ENCODE assay signal across 22 mouse cellular contexts in the genomic region with DNA sequence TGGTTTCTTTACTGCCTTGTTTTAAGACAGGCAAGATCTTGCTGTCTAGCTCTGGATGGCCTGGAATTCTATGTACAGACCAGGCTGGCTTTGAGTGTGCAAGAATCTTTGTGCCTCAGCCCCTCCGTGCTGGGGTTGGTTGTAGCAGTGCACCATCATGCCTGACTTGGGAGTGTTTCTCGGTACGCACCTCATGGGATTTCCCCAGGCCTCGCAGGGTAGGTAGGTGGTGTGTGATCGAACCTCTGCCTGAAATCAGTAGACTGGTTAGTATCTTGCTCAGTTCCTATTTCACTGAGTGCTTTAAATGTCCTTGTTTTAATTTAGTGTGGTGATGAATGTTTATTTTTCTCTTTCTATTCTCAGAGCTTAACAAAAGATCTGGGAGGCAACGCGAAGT. TPM values are rescaled to one million over a fixed set of nuclear protein-coding genes. Genes with fewer than 3 reads are reported as not detected.
DNase-seq lines count a peak whose midpoint lies in the region; ATAC-seq and TF ChIP-seq lines count a peak whose summit lies in the region.
"Had no signal": no experiment of that assay in that cellular context is flagged by ENCODE, and none has a peak within 500 bp of the region (broad histone marks: within the 10 kb centered on the region; RNA-seq: fewer than 3 reads in every experiment).

No protein-coding gene starts in this region.

- no peaks in the 10 kb centered on the region for H3K9me3 ChIP-seq in forebrain, embryonic 12.5 days
- H3K9me3 ChIP-seq in forebrain, embryonic 14.5 days (replicated peaks; ENCODE audit: control insufficient read depth, low read length): no peaks in the 10 kb centered on the region
- H3K9me3 ChIP-seq in CH12.LX (replicated peaks; ENCODE audit: low read length): no peaks in the 10 kb centered on the region
- H3K9me3 ChIP-seq: embryonic facial prominence, embryonic 10.5 days; embryonic facial prominence, embryonic 12.5 days; forebrain, embryonic 10.5 days; forebrain, embryonic 13.5 days had no signal

- no peak for TF ChIP-seq CTCF in CH12.LX (conservative IDR thresholded peaks at IDR 0.05 in 1 of 2, IDR thresholded peaks at IDR 0.05 in 1 of 2; ENCODE audit: low read depth in 2 of 2, low read length in 2 of 2)
- TF ChIP-seq CTCF in embryonic fibroblast, embryonic 13.5 days (IDR thresholded peaks at IDR 0.05; ENCODE audit: borderline replicate concordance, insufficient read depth, low read length): no peak
- TF ChIP-seq CTCF in thymus, adult 2 months (IDR thresholded peaks at IDR 0.05; ENCODE audit: borderline replicate concordance, control insufficient read depth, extremely low read depth, insufficient read depth, low read length, poor library complexity): no peak

- no peaks in the 10 kb centered on the region; the same call in 1 of the 2 replicates for H3K4me1 ChIP-seq in forebrain, embryonic 12.5 days
- H3K4me1 ChIP-seq in forebrain, embryonic 14.5 days (ENCODE audit: control insufficient read depth, insufficient read depth, low read length): no peaks in the 10 kb centered on the region
- H3K4me1 ChIP-seq in CH12.LX (ENCODE audit: control insufficient read depth in 1 of 2, insufficient read depth in 2 of 2): peaks cover 15 to 52% of the 10 kb centered on the region in 2 experiments
- no peaks in the 10 kb centered on the region for H3K4me1 ChIP-seq in embryonic fibroblast, embryonic 13.5 days (ENCODE audit: control insufficient read depth, insufficient read depth, low read length)
- no peaks in the 10 kb centered on the region for H3K4me1 ChIP-seq in thymus, adult 2 months (replicated peaks; ENCODE audit: control insufficient read depth, insufficient read depth, low read length)
- H3K4me1 ChIP-seq: embryonic facial prominence, embryonic 10.5 days; embryonic facial prominence, embryonic 12.5 days; forebrain, embryonic 13.5 days had no signal

- no peaks in the 10 kb centered on the region for H3K27me3 ChIP-seq in forebrain, embryonic 12.5 days
- no peaks in the 10 kb centered on the region for H3K27me3 ChIP-seq in forebrain, embryonic 14.5 days (replicated peaks; ENCODE audit: control insufficient read depth, insufficient read depth, low read length)
- H3K27me3 ChIP-seq in CH12.LX (replicated peaks): no peaks in the 10 kb centered on the region
- H3K27me3 ChIP-seq in thymus, adult 2 months (ENCODE audit: control insufficient read depth, insufficient read depth, low read length): no peaks in the 10 kb centered on the region
- H3K27me3 ChIP-seq: embryonic facial prominence, embryonic 12.5 days; forebrain, embryonic 13.5 days had no signal

- peak overlapping the region; percentile 7; the same call in 1 of the 2 replicates for H3K9ac ChIP-seq in forebrain, embryonic 12.5 days
- H3K9ac ChIP-seq in forebrain, embryonic 14.5 days (ENCODE audit: low read length): no peak overlapping the region
- no peak overlapping the region for H3K9ac ChIP-seq in CH12.LX (ENCODE audit: insufficient read depth, low read depth)
- H3K9ac ChIP-seq: embryonic facial prominence, embryonic 12.5 days; forebrain, embryonic 13.5 days had no signal

- dilution Hi-C loops in CH12.LX (cut with MboI; ENCODE audit: extremely low pct_ligation_motif_present, extremely low pct_unique_long_range_greater_than_20kb, low sequenced_read_pairs): no loop called here

- TF ChIP-seq RAD21 in CH12.LX (IDR thresholded peaks at IDR 0.05; ENCODE audit: low read depth, low read length): no peak

- no peak for DNase-seq in forebrain, embryonic 14.5 days (ENCODE audit: low spot score)
- DNase-seq in CH12.LX (ENCODE audit: extremely low read depth): peak; percentile 74
- DNase-seq in gastrocnemius, postnatal 25 days: no peak
- no peak for DNase-seq in thymus, adult 2 months
- DNase-seq: adrenal gland, adult 2 months; adrenal gland, postnatal 10 days; adrenal gland, postnatal 25 days; B cell, adult 2 months; cerebellum, adult 11-12 months; cerebellum, adult 2 months; cerebellum, adult 9-10 months; cerebellum, postnatal 10 days; cerebellum, postnatal 25 days had no signal

- ATAC-seq in forebrain, embryonic 12.5 days (ENCODE audit: low FRiP score): no peak
- no peak for ATAC-seq in forebrain, embryonic 14.5 days
- ATAC-seq: CD4-positive, CD25-positive, alpha-beta regulatory T cell, adult 4 months; forebrain, embryonic 13.5 days; forebrain, embryonic 16.5 days had no signal

- no peak for TF ChIP-seq EP300 in CH12.LX (IDR thresholded peaks at IDR 0.05; ENCODE audit: low read length)

- H3K4me2 ChIP-seq in forebrain, embryonic 12.5 days: no peak overlapping the region
- H3K4me2 ChIP-seq in forebrain, embryonic 14.5 days (ENCODE audit: low read length): no peak overlapping the region
- peak overlapping the region; percentile 41 for H3K4me2 ChIP-seq in CH12.LX (ENCODE audit: insufficient read depth, low read depth, poor library complexity, severe bottlenecking)
- H3K4me2 ChIP-seq: embryonic facial prominence, embryonic 12.5 days; forebrain, embryonic 13.5 days had no signal

- H3K79me2 ChIP-seq in CH12.LX (replicated peaks; ENCODE audit: control insufficient read depth, extremely low read depth, insufficient read depth, poor library complexity, severe bottlenecking): no peaks in the 10 kb centered on the region; the same call in 1 of the 2 replicates

- H3K36me3 ChIP-seq in forebrain, embryonic 12.5 days (replicated peaks): peaks cover 73% of the 10 kb centered on the region
- H3K36me3 ChIP-seq in forebrain, embryonic 14.5 days (ENCODE audit: control insufficient read depth, insufficient read depth, low read length): peaks cover 68% of the 10 kb centered on the region
- H3K36me3 ChIP-seq in CH12.LX (replicated peaks in 1 of 2; ENCODE audit: control insufficient read depth in 1 of 2, insufficient read depth in 1 of 2, low read length in 1 of 2): peaks cover 47 to 90% of the 10 kb centered on the region in 2 experiments
- peaks cover 50% of the 10 kb centered on the region for H3K36me3 ChIP-seq in thymus, adult 2 months (ENCODE audit: control insufficient read depth, insufficient read depth, low read length)

- WGBS in forebrain, embryonic 12.5 days: 66% methylated on average over 7 of the region's 7 CpGs
- 55% methylated on average over 7 of the region's 7 CpGs for WGBS in forebrain, embryonic 14.5 days
- WGBS in thymus, adult 2 months: 95% methylated on average over 7 of the region's 7 CpGs

- H3K27ac ChIP-seq in forebrain, embryonic 12.5 days: no peak overlapping the region
- H3K27ac ChIP-seq in forebrain, embryonic 14.5 days (ENCODE audit: low read depth, low read length): no peak overlapping the region
- peak overlapping the region; percentile 71 for H3K27ac ChIP-seq in CH12.LX (ENCODE audit: insufficient read depth, low read depth)
- peak overlapping the region; percentile 77 for H3K27ac ChIP-seq in embryonic fibroblast, embryonic 13.5 days (ENCODE audit: insufficient read depth, low read length)
- no peak overlapping the region for H3K27ac ChIP-seq in thymus, adult 2 months (ENCODE audit: control insufficient read depth, insufficient read depth, low read length)
- H3K27ac ChIP-seq: embryonic facial prominence, embryonic 10.5 days; embryonic facial prominence, embryonic 12.5 days; forebrain, embryonic 10.5 days; forebrain, embryonic 13.5 days had no signal

- TF ChIP-seq POLR2A in CH12.LX (IDR thresholded peaks at IDR 0.05; ENCODE audit: low read depth, low read length): no peak
- TF ChIP-seq POLR2A in embryonic fibroblast, embryonic 13.5 days (IDR thresholded peaks at IDR 0.05; ENCODE audit: low read depth, low read length): no peak
- TF ChIP-seq POLR2A in thymus, adult 2 months (IDR thresholded peaks at IDR 0.05; ENCODE audit: control insufficient read depth, extremely low read depth, insufficient read depth, low read length, poor library complexity): no peak

- in situ Hi-C loops in CH12.LX (cut with MboI; ENCODE audit: low pct_ligation_motif_present, low pct_unique_long_range_greater_than_20kb, low sequenced_read_pairs): loop anchor here (5.0 to 10.0 kb wide), 2 partner anchors 51 to 158 kb away; no protein-coding TSS in a partner anchor

- H3K4me3 ChIP-seq in forebrain, embryonic 12.5 days (replicated peaks): no peak overlapping the region
- no peak overlapping the region for H3K4me3 ChIP-seq in forebrain, embryonic 14.5 days (ENCODE audit: low read depth, low read length)
- H3K4me3 ChIP-seq in CH12.LX (replicated peaks in 1 of 3; ENCODE audit: low read depth in 2 of 3, low read length in 2 of 3, poor library complexity in 1 of 3): no peak overlapping the region
- H3K4me3 ChIP-seq in embryonic fibroblast, embryonic 13.5 days (ENCODE audit: insufficient read depth, low read length): no peak overlapping the region
- no peak overlapping the region for H3K4me3 ChIP-seq in thymus, adult 2 months (ENCODE audit: control insufficient read depth, insufficient read depth, low read length)
- H3K4me3 ChIP-seq: embryonic facial prominence, embryonic 10.5 days; embryonic facial prominence, embryonic 12.5 days; erythroblast, embryonic 14.5 days; forebrain, embryonic 10.5 days; forebrain, embryonic 13.5 days had no signal

RNA-seq across cellular contexts. Expression of gene Idh3a, which starts 16.8 kb away (rescaled TPM):
- polyA plus RNA-seq in forebrain, embryonic 12.5 days (2016; fragmentation: Nextera tagmentation; extraction: Ambion mirVana): 109 and 122 TPM in 2 replicates
- 141 and 175 TPM in 2 replicates for polyA plus RNA-seq in forebrain, embryonic 14.5 days (2014; fragmentation: Nextera tagmentation; extraction: Ambion mirVana)
- total RNA-seq in CH12.LX (2012; rRNA removed): 102 and 135 TPM in 2 replicates
- total RNA-seq in CH12.LX (2014; rRNA removed): 192 and 198 TPM in 2 replicates
- polyA plus RNA-seq in CH12.LX (2012; ENCODE audit: insufficient read length, low read depth): 178 and 186 TPM in 2 replicates
- 84.8 and 95.7 TPM in 2 replicates for polyA plus RNA-seq in embryonic fibroblast, embryonic 13.5 days (2011; ENCODE audit: insufficient read length, low read depth, missing spikeins)
- 100 to 1,000 TPM; 561 to 568 TPM for total RNA-seq in gastrocnemius, postnatal 25 days (2021)
- polyA plus RNA-seq in thymus, adult 2 months (2012; rRNA removed): 44.6 and 50.1 TPM in 2 replicates

RNA-seq across cellular contexts. Expression of gene Cib2, which starts 42.9 kb away (rescaled TPM):
- 19.1 and 20.2 TPM in 2 replicates for polyA plus RNA-seq in forebrain, embryonic 12.5 days (2016; fragmentation: Nextera tagmentation; extraction: Ambion mirVana)
- polyA plus RNA-seq in forebrain, embryonic 14.5 days (2014; fragmentation: Nextera tagmentation; extraction: Ambion mirVana): 42.7 and 43.4 TPM in 2 replicates
- 2.0 and 2.1 TPM in 2 replicates for total RNA-seq in CH12.LX (2012; rRNA removed)
- total RNA-seq in CH12.LX (2014; rRNA removed): 3.3 and 3.4 TPM in 2 replicates
- 2.3 and 3.5 TPM in 2 replicates for polyA plus RNA-seq in CH12.LX (2012; ENCODE audit: insufficient read length, low read depth)
- 6.0 and 7.6 TPM in 2 replicates for polyA plus RNA-seq in embryonic fibroblast, embryonic 13.5 days (2011; ENCODE audit: insufficient read length, low read depth, missing spikeins)
- total RNA-seq in gastrocnemius, postnatal 25 days (2021): 100 to 1,000 TPM; 101 to 109 TPM
- 5.8 and 6.4 TPM in 2 replicates for polyA plus RNA-seq in thymus, adult 2 months (2012; rRNA removed)

RNA-seq across cellular contexts. Expression of gene Acsbg1, which starts 58.8 kb away (rescaled TPM):
- polyA plus RNA-seq in forebrain, embryonic 12.5 days (2016; fragmentation: Nextera tagmentation; extraction: Ambion mirVana): 14.9 and 22.6 TPM in 2 replicates
- polyA plus RNA-seq in forebrain, embryonic 14.5 days (2014; fragmentation: Nextera tagmentation; extraction: Ambion mirVana): 18.6 and 21.9 TPM in 2 replicates
- total RNA-seq in CH12.LX (2012; rRNA removed) (13.7 and 16.8 TPM in 2 replicates), CH12.LX (2014; rRNA removed) (24.0 and 25.8 TPM in 2 replicates)
- polyA plus RNA-seq in CH12.LX (2012; ENCODE audit: insufficient read length, low read depth): 23.6 and 24.7 TPM in 2 replicates
- 0.55 and 0.56 TPM in 2 replicates for polyA plus RNA-seq in embryonic fibroblast, embryonic 13.5 days (2011; ENCODE audit: insufficient read length, low read depth, missing spikeins)
- total RNA-seq in gastrocnemius, postnatal 25 days (2021): under 1 TPM; 0.32 to 0.33 TPM
- 4.1 and 4.5 TPM in 2 replicates for polyA plus RNA-seq in thymus, adult 2 months (2012; rRNA removed)
- polyA plus RNA-seq: erythroblast, embryonic 14.5 days had no signal

Comparison
In these comparisons a context has a peak if more than half of its experiments do, and no peak if none do; other contexts are left out.
1. H3K27ac ChIP-seq: peak in CH12.LX (single experiment) and embryonic fibroblast, embryonic 13.5 days (single experiment); none in forebrain, embryonic 12.5 days (single experiment), forebrain, embryonic 14.5 days (single experiment) and thymus, adult 2 months (single experiment).